Mouse (Mus musculus): ENCODE measurements around the gene 1700029P11Rik. TPM values are rescaled to one million over a fixed set of nuclear protein-coding genes. Genes with fewer than 3 reads are reported as not detected.

Gene 1700029P11Rik
- total RNA-seq, 2 experiments from 2014 or later: not detected

DNA sequence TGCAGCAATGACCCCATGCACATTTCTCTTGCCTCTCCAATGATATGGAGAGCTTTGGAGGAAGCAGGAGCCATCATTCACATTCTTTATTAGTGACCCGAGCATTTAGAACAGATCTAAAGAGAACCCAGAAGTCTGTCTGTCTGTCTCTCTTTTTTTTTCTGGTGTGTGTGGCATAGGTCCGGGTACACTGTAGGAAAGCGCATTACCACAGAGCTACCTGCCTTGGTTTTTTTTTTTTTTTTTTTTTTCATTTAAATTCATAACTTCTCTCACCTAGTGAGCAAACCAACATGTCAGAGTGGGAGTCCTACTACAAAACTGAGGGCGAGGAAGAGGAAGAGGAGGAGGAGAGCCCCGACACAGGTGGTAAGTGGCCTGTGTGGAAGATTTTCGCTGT, 36.5 kb downstream of the 1700029P11Rik start:
- intact Hi-C loops (cut with DNase I): loop anchor here (2.0 kb wide), 1 partner anchor 30 kb away; the partner anchor contains the start of gene Snu13
- Histone ChIP-seq H3K4me3 (peak overlapping the region; percentile 89), H3K27ac (peak overlapping the region; percentile 56; the same call in 1 of the 2 replicates)
- no peak for DNase-seq (ENCODE audit: extremely low spot score in 1 of 2, low spot score in 2 of 2)
- no peak for TF ChIP-seq CTCF (IDR thresholded peaks at IDR 0.05)

DNA sequence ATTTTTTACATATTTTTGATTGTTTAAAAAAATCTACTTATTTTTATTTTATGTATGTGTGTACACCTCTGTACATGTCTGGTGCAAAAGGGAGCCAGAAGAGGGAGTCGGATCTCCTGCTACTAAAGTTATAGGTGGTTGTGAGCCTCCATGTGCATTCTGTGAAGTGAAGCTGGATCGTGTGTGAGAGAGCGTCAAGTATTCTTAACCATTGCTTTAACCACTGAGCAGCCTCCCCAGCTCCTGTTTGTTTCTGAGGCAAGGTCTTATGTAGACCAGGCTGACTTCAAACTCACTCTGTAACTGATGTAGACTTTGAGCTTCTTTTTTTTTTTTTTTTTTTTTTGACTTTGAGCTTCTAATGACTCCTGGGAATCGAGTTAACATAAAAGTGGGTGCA, 37.1 kb downstream of the 1700029P11Rik start:
- no peak overlapping the region for H3K27ac ChIP-seq
- DNase-seq (ENCODE audit: extremely low spot score in 1 of 2, low spot score in 2 of 2): no peak
- TF ChIP-seq CTCF (IDR thresholded peaks at IDR 0.05): no peak
- intact Hi-C loops (cut with DNase I): loop anchor here (2.0 kb wide), 1 partner anchor 29 kb away; the partner anchor contains the start of gene Snu13
- no peak overlapping the region for H3K4me3 ChIP-seq

DNA sequence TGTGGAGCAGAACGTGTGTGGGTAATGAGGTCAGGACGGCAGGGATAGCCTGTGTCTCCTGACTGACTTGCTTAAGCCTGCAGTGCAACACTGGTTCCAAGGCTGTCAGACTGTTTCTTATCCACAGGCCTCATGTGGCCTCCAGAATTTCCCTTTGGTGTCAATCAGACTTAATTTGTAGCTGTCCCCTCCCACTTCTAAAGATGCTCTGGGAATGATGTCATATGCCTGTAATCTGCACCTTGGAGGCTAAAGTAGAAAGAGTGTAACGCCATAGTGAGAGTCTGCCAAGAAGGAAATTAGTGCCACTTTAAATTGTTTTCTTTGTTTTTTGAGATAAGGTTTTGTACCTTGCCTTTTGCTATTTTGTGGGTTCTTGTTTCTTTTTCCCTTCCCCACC, 38.9 kb downstream of the 1700029P11Rik start:
- DNase-seq (ENCODE audit: extremely low spot score in 1 of 2, low spot score in 2 of 2): no peak
- TF ChIP-seq CTCF (IDR thresholded peaks at IDR 0.05): no peak

DNA sequence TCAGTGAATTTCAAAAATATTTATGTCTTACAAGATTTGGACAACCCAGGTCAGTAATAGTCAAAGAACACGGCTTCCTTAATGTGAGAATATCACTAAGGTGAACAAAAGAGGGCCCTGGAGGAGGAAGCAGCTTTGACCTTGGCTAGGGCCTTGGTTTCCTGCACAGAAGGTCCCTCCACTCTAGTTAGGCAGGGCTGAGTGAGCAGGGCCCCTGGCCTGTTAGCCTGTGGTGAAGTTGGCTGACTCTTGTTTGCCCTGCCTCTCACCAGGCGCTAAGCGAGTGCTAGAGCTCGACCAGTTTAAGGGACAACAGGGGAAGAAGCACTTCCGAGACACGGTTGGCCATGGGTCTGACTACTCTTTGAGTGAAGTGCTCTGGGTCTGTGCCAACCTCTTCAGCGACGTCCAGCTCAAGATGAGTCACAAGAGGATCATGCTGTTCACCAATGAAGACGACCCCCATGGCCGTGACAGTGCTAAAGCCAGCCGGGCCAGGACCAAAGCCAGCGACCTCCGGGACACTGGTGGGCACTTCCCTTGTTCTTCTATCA, 42.3 kb downstream of the 1700029P11Rik start:
- intact Hi-C loops (cut with DNase I): no loop called here
- no peak overlapping the region for H3K4me3 ChIP-seq
- DNase-seq (ENCODE audit: extremely low spot score in 1 of 2, low spot score in 2 of 2): no peak
- no peak overlapping the region for H3K27ac ChIP-seq
- no peak for TF ChIP-seq CTCF (IDR thresholded peaks at IDR 0.05)

More for the DNA sequence above, 38.9 kb downstream of the 1700029P11Rik start:
- Histone ChIP-seq H3K4me3 (no peak overlapping the region), H3K27ac (no peak overlapping the region)
- intact Hi-C loops (cut with DNase I): no loop called here

DNA sequence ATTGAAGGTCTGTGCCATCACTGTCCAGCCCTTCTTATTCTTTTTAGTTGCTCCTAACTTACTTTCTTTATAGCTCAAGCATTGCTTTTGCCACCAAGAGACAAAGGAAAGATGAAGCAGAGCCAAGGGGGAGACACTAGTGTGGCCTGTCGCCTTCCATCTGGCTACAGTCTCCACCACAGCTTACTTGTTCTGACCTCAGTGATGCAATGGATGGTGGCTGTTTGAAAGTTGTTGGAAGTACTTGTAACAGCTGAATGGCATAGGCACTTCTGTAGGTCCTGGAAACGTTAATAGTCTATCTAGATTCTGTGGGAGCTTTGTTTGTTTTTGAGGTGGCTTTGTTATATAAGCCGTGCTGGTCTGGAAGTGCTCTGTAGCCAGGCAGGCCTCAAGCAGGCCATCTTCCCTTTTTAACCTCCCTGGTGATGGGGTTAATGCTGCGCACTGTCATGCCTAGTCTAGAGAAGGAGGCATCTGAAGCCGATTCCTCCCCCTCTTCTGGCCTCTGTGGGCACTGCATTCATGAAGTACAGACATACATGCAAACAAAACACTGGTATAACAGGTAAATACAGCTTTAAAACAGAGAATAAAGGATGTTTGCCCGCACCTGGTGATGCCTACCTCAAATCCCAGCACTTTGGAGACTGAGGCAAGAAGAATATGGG, 43.8 kb downstream of the 1700029P11Rik start:
- H3K4me3 ChIP-seq: no peak overlapping the region
- H3K27ac ChIP-seq: no peak overlapping the region
- no peak for TF ChIP-seq CTCF (IDR thresholded peaks at IDR 0.05)
- DNase-seq (ENCODE audit: extremely low spot score in 1 of 2, low spot score in 2 of 2): no peak
- intact Hi-C loops (cut with DNase I): no loop called here

DNA sequence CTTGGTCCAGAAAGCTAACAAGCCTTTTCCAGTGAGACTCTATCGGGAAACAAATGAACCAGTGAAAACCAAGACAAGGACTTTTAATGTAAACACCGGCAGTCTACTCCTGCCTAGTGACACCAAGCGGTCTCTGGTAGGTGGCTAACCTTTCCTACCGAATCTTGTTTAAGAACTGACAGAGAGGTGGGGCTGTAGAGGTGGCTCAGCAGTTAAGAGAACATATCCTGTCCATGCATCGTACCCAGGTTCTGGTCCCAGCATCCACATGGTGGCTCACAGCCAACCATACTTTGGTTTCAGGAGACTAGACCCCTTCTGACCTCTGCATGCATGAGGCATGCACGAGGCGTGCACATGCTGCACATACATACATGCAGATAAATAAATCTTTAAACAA, 46.9 kb downstream of the 1700029P11Rik start:
- H3K4me3 ChIP-seq: no peak overlapping the region
- TF ChIP-seq CTCF (IDR thresholded peaks at IDR 0.05): no peak

DNA sequence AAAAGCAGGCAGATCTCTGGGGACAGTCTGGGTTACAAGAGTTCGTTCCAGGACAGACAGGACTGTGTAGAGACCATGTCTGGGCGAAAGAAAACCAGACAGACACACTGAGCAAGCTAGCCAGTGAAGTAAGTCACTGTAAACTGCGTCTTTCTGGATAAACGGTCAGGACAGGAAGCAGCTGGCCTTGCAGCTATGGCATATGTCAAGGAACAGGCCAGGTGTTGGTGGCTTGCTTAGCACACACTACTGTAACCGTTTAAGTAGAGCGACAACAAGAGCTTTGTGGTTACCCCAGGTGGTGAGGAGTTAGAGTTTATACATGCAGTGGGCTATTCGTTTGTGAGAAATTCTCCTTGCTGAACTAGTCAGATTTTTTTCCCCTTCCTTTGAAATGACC, 47.4 kb downstream of the 1700029P11Rik start:
- intact Hi-C loops (cut with DNase I): no loop called here
- no peak for DNase-seq (ENCODE audit: extremely low spot score in 1 of 2, low spot score in 2 of 2)
- Histone ChIP-seq H3K27ac (no peak overlapping the region), H3K4me3 (no peak overlapping the region)
- TF ChIP-seq CTCF (IDR thresholded peaks at IDR 0.05): no peak

More for the DNA sequence above, 46.9 kb downstream of the 1700029P11Rik start:
- DNase-seq (ENCODE audit: extremely low spot score in 1 of 2, low spot score in 2 of 2): no peak
- intact Hi-C loops (cut with DNase I): no loop called here
- no peak overlapping the region for H3K27ac ChIP-seq

Other genes starting within 250 kb of the 1700029P11Rik start
- gene Zc3h7b, start 235.5 kb upstream of the 1700029P11Rik start, total RNA-seq (2021): 100 to 1,000 TPM; 160 to 179 TPM
- gene Rangap1, start 235.0 kb upstream of the 1700029P11Rik start, total RNA-seq (2021): 100 to 1,000 TPM; 214 to 229 TPM
- 100 to 1,000 TPM; 220 to 228 TPM for gene Tef, start 178.1 kb upstream of the 1700029P11Rik start, total RNA-seq (2021)
- 10 to 100 TPM; 34.8 to 41.4 TPM for gene Tob2, start 121.7 kb upstream of the 1700029P11Rik start, total RNA-seq (2021)
- gene Phf5a, start 108.6 kb upstream of the 1700029P11Rik start, total RNA-seq (2021): 10 to 100 TPM; 31.1 to 32.8 TPM
- 100 to 1,000 TPM; 420 to 427 TPM for gene Aco2, start 108.2 kb upstream of the 1700029P11Rik start, total RNA-seq (2021)
- gene Polr3h, start 54.3 kb upstream of the 1700029P11Rik start, total RNA-seq (2021): 10 to 100 TPM; 50.1 to 56.8 TPM
- 10 to 100 TPM; 91.2 to 97.6 TPM for gene Csdc2, start 43.8 kb upstream of the 1700029P11Rik start, total RNA-seq (2021)
- gene Pmm1, start 19.6 kb upstream of the 1700029P11Rik start, total RNA-seq (2021): 100 to 1,000 TPM; 199 to 206 TPM
- gene Xrcc6, start 7.3 kb downstream of the 1700029P11Rik start, total RNA-seq (2021): 10 to 100 TPM; 22.5 to 29.7 TPM
- gene Desi1, start 53.3 kb downstream of the 1700029P11Rik start, total RNA-seq (2021): 10 to 100 TPM; 88.0 to 95.6 TPM
- gene Snu13, start 67.1 kb downstream of the 1700029P11Rik start, total RNA-seq (2021): 100 to 1,000 TPM; 110 to 113 TPM
- gene 4930407I10Rik, start 78.6 kb downstream of the 1700029P11Rik start, total RNA-seq (2021): not detected
- gene Mei1, start 89.5 kb downstream of the 1700029P11Rik start, total RNA-seq (2021): 1 to 10 TPM; 4.0 to 4.5 TPM
- 10 to 100 TPM; 11.2 to 18.3 TPM for gene Ccdc134, start 147.4 kb downstream of the 1700029P11Rik start, total RNA-seq (2021)
- gene Srebf2, start 166.6 kb downstream of the 1700029P11Rik start, total RNA-seq (2021): 100 to 1,000 TPM; 187 to 202 TPM
- 1 to 10 TPM; 2.1 to 2.7 TPM for gene Shisa8, start 232.3 kb downstream of the 1700029P11Rik start, total RNA-seq (2021)
- under 1 TPM; 0.29 to 0.47 TPM for gene Tnfrsf13c, start 243.8 kb downstream of the 1700029P11Rik start, total RNA-seq (2021)

All from left cerebral cortex, adult 2 months (tissue).